Mouse (Mus musculus) embryonic fibroblast, embryonic 13.5 days (primary cell): Measurements from ENCODE around the gene Nenf. TPM values are rescaled to one million over a fixed set of nuclear protein-coding genes. Genes with fewer than 3 reads are reported as not detected.
A peak's percentile ranks its signal among the peaks of the same experiment; 100 is the strongest.

ENCODE experiments used
- H3K27ac ChIP-seq: 2 replicates; pipeline ENCODE4 v1.5.1; 2012; ENCODE audit warnings: low read length, control low read depth, inconsistent platforms; ENCODE audit not compliant: insufficient read depth
- H3K4me1 ChIP-seq: 2 replicates; pipeline ENCODE4 v1.6.1; 2011; ENCODE audit warnings: low read length; ENCODE audit not compliant: control insufficient read depth, insufficient read depth
- H3K4me3 ChIP-seq: 2 replicates; pipeline ENCODE4 v1.5.1; 2011; ENCODE audit warnings: mild to moderate bottlenecking, control low read depth, low read length; ENCODE audit not compliant: insufficient read depth
- CTCF ChIP-seq: IDR thresholded peaks from 2 replicates; pipeline ENCODE4 v1.5.1; 2011; ENCODE audit warnings: mild to moderate bottlenecking, control low read depth, low read length, moderate library complexity, borderline replicate concordance; ENCODE audit not compliant: insufficient read depth
- POLR2A ChIP-seq: IDR thresholded peaks from 2 replicates; pipeline ENCODE4 v1.6.1; 2011; ENCODE audit warnings: low read depth, mild to moderate bottlenecking, control low read depth, low read length, moderate library complexity
- polyA plus RNA-seq: library from polyadenylated mRNA; stranded (reverse); fragments of >200 nt; gene quantifications from 2 replicates; pipeline ENCODE4 v1.2.4, GENCODE M21; 2011; ENCODE audit warnings: low read depth; ENCODE audit not compliant: missing spikeins, insufficient read length

The Nenf gene
- polyA plus RNA-seq, 1 experiment: 67.2 TPM

- no peak overlapping the region for H3K27ac ChIP-seq
- H3K4me3 ChIP-seq: no peak overlapping the region
- H3K4me1 ChIP-seq: no peaks in the 10 kb centered on the region
- TF ChIP-seq POLR2A (no peak), CTCF (no peak)
Measured at GRCm38 (mm10) chr1:191324733-191325590, 7.0 kb upstream of the Nenf start.

- Histone ChIP-seq H3K4me3 (no peak overlapping the region), H3K4me1 (no peaks in the 10 kb centered on the region), H3K27ac (no peak overlapping the region)
- TF ChIP-seq CTCF (no peak), POLR2A (no peak)
Measured at GRCm38 (mm10) chr1:191323381-191323780, 5.4 kb upstream of the Nenf start.

GRCm38 (mm10) chr1:191318686-191319085 is 692 bp upstream of the Nenf start:
- Histone ChIP-seq H3K27ac (no peak overlapping the region), H3K4me3 (no peak overlapping the region), H3K4me1 (no peaks in the 10 kb centered on the region; the same call in 1 of the 2 replicates)
- TF ChIP-seq CTCF (no peak), POLR2A (no peak)

GRCm38 (mm10) chr1:191316818-191317217 is 1.2 kb downstream of the Nenf start:
- H3K4me3 ChIP-seq: no peak overlapping the region
- H3K27ac ChIP-seq: no peak overlapping the region
- no peaks in the 10 kb centered on the region; the same call in 1 of the 2 replicates for H3K4me1 ChIP-seq
- no peak for TF ChIP-seq POLR2A
- TF ChIP-seq CTCF: no peak

GRCm38 (mm10) chr1:191313926-191314325 is 4.1 kb downstream of the Nenf start:
- Histone ChIP-seq H3K4me3 (no peak overlapping the region), H3K4me1 (no peaks in the 10 kb centered on the region; the same call in 1 of the 2 replicates), H3K27ac (no peak overlapping the region)
- no peak for TF ChIP-seq POLR2A
- no peak for TF ChIP-seq CTCF

DNA sequence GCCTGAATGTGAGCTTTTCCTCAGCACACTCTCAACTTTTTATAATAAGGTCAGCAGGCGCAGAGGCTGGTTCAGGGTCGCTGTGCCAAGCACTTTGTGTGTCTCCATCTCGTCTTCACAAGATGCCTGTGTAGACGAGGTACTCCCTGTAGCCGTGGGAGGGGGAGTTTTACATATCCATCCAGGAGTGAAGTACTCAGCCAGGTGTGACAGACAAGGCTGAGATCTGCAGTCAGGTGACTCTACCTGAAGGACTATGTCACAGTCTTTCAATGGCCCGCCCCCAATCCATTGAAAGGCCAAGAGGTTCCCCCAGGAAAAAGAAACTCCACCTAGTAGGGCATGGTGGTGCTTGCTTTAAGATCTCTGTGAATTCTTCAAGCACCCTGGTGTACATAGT is 4.8 kb downstream of the Nenf start:
- Histone ChIP-seq H3K4me3 (no peak overlapping the region), H3K4me1 (no peaks in the 10 kb centered on the region; the same call in 1 of the 2 replicates), H3K27ac (no peak overlapping the region)
- TF ChIP-seq POLR2A: no peak
- no peak for TF ChIP-seq CTCF

GRCm38 (mm10) chr1:191312513-191312941 is 5.5 kb downstream of the Nenf start:
- peak overlapping the region; percentile 34 for H3K4me3 ChIP-seq
- no peaks in the 10 kb centered on the region for H3K4me1 ChIP-seq
- H3K27ac ChIP-seq: no peak overlapping the region
- TF ChIP-seq CTCF (peak; percentile 66), POLR2A (peak; percentile 92)

DNA sequence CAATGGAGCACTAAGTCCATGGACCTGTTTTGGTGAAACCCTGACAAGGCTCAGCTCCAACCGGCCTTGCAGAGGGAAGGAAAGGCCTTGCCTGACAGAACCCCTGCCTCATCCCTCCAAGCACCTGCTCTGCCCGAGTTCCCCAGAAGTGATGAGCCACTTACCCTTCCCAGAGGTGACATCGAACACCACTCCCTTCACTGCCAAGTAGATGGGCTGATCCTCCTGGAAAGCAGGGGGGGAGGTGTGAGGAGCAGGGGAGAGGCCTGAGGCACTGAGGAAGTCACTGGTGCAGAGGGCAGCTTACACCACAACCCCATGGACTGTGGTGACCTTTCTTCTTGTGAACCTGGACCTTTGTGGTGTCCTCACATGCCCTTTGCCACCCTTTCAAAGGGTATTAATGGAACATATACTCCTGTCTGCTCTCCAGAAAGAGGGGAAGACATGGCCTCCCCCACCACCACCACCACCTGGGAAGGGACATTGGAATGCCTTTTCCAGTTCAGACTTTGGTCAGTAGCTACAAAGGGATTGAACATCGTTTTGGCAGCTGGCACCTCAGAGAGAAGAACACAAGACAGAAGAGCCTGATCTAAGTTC is 6.6 kb downstream of the Nenf start:
- TF ChIP-seq POLR2A: no peak
- no peak for TF ChIP-seq CTCF
- Histone ChIP-seq H3K4me1 (no peaks in the 10 kb centered on the region), H3K4me3 (no peak overlapping the region), H3K27ac (no peak overlapping the region)

DNA sequence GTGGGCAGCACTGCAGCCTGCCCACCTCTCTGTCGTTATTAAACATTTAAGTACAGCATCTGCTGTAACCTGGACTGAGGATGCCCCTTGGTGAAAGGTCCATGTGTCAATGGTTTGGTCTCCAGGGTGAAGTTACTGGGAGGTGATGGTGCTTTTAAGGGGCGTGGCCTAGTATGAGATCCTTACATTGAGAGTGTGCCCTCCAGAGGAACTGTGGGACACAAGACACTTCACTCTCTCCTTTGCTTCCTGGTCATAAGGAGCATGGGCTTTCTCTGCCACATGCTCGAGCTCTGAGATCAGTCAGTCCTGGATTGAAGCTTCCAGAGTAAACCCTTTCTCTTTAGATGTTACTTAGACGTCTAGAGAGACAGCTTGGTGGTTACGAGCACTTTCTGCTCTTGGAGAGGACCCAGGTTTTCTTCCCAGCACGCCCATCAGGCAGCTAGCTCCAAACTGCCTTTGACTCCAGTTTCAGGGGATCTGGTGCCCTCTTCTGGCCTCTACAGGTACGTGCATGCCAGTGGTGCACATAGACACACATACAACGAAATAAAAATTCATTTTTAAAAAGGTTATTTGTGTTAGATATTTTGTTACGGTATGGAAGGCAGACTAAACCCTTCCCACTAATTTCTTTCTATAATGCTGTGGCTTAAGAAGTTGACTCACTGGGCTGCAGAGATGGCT is 10.1 kb downstream of the Nenf start:
- H3K4me3 ChIP-seq: no peak overlapping the region
- no peaks in the 10 kb centered on the region for H3K4me1 ChIP-seq
- TF ChIP-seq POLR2A: no peak
- peak; percentile 16; the same call in 1 of the 2 replicates for TF ChIP-seq CTCF

GRCm38 (mm10) chr1:191306316-191306715 is 11.7 kb downstream of the Nenf start:
- no peak overlapping the region for H3K4me3 ChIP-seq
- H3K4me1 ChIP-seq: no peaks in the 10 kb centered on the region
- no peak for TF ChIP-seq CTCF
- no peak for TF ChIP-seq POLR2A
- no peak overlapping the region for H3K27ac ChIP-seq

More for the DNA sequence above, 10.1 kb downstream of the Nenf start:
- no peak overlapping the region for H3K27ac ChIP-seq
